Mouse (Mus musculus) regulatory T cell (primary cell): Measurements from ENCODE around the gene Slc22a3.

Experiments
- in situ Hi-C: fragments of 300-600 bp; cut with MboI, MseI; formaldehyde crosslinking; loops from one replicate; pipeline ENCODE4 v1.15.1; 2025; ENCODE audit warnings: high pct_unique_total_duplicates

Slc22a3 gene

DNA sequence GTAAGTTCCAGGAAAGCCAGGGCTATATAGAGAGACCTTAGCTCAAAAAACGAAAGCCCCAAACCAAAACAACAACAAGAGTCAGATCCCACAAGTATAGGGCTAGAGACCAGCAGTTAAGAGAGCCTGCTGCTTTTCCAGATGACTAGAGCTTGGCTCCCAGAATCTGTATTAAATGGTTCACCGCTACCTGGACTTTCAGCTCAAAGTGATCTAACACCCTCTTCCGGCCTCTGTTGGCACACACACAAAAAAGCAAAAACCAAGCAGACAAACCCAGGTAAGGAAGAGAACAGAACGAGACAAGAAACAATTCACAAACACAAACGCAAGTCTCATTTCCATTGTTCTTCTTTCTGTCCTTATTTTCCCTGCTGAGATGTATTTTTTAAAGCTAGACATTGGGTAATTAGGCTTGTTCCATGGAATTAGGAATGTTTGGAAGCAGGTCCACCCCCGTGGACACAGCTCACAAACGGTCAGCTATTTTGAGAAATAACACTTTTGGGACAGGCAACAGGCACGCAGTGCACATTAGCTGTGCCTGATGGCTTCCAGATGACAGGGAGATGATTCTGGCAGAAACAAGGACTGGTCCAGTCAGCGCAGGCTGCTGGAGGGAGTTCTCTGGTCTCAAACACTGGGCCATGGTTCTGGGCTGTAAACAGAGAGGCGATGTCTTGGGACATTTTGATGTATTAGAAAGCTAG, 95.2 kb downstream of the Slc22a3 start:
- in situ Hi-C loops, result loop anchor here (5.0 kb wide), 1 partner anchor 125 kb away; no protein-coding TSS in a partner anchor

DNA sequence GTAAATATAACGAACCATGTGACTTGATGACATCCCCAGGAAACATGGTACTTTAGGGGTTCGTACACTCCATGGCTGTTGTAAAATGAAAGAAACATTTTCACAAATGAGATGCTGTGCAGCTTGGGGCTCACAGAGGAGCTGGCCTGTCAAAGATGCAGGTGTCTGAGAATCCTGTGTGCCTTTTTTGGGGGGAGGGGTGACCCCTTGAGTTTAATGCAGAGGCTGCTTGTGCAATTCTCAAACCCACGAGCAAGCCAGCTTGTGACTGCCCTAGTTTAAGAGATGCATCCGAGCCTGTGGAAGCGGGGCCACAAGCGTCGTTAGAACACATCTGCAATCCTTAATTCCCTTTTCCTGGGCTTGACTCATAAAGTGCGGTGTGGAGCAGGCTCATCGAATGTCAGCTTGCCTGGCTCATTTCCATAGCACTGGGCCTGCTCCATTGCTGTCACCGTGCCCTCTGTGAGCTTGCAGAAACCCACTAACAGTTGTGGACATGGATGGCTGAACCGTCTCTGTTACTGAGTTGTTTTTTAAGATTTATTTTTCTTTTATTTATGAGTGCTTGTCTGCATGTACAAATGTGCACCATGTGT, 98.1 kb downstream of the Slc22a3 start:
- in situ Hi-C loops, result loop anchor here (10.0 kb wide), 1 partner anchor 225 kb away; no protein-coding TSS in a partner anchor

DNA sequence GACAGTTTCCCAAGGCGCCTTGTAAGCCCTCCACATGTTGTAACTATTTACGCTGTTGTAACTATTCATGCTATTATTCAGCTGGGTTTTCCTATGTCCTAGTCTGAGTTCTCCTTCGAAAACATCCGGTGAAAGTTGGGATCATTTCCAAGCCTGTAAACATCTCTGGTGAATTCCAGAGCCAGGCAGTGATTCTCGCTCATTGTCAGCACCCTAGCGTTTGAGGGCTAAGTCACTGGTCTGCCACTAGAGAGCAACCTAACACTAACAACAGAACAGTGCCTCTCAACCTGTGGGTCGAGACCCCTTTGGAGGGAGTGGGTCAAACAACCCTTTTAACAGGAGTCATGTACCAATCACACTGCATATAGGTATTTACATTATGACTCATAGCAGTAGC, 104.1 kb downstream of the Slc22a3 start:
- in situ Hi-C loops, result loop anchor here (10.0 kb wide), 1 partner anchor 231 kb away; no protein-coding TSS in a partner anchor

DNA sequence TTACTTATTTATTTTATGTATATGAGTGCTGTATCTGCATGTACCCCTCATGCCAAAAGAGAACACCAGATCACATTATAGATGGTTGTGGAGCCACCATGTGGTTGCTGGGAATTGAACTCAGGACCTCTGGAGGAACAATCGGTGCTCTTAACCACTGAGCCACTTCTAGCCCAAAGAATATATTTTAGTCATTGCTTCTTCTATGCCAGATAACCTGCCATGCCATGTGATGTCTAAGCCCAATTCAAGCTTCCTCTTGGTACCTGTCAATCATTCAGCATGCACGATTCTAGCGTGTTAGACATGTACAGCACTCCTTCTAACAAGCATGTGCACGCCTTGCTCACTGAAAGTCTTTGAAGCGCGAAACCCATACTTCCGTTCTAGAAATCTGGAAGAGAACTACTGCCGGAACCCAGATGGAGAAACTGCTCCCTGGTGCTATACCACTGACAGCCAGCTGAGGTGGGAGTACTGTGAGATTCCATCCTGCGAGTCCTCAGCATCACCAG, 111.3 kb downstream of the Slc22a3 start:
- in situ Hi-C loops, result no loop called here

DNA sequence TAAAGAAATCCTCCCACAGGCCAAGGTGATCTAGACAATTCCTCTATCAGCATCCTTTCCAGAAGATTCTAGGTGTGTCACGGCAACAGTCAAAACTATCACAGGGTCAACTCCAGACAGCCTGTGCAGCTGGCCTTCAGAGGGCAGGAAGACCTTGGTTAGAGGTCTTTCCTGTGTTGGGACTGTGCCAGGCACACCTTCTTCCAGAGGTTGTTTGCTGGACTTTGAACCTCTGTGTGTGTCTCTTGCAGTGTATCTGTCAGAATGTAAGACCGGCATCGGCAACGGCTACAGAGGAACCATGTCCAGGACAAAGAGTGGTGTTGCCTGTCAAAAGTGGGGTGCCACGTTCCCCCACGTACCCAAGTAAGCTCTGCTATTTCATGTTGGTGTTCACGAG, 119.3 kb downstream of the Slc22a3 start:
- in situ Hi-C loops, result no loop called here

DNA sequence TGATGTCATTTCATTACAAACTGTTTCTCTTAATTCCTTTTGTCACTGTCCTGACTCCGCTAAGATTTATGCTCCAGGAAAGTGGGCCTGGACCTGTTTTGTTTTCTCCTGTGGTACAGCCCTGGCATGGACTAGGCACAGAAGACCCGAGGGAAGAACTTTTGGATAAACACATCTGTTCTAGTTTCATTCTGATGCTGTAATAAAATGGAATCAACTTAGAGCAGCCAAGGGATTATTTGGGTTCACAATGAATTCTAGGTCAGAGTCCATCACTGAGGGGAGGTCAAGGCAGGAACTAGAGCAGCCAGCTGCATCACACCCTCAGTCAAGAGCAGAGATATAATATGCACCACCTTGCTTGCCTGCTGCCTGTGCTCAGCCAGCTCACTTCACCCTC, 119.7 kb downstream of the Slc22a3 start:
- in situ Hi-C loops, result no loop called here

DNA sequence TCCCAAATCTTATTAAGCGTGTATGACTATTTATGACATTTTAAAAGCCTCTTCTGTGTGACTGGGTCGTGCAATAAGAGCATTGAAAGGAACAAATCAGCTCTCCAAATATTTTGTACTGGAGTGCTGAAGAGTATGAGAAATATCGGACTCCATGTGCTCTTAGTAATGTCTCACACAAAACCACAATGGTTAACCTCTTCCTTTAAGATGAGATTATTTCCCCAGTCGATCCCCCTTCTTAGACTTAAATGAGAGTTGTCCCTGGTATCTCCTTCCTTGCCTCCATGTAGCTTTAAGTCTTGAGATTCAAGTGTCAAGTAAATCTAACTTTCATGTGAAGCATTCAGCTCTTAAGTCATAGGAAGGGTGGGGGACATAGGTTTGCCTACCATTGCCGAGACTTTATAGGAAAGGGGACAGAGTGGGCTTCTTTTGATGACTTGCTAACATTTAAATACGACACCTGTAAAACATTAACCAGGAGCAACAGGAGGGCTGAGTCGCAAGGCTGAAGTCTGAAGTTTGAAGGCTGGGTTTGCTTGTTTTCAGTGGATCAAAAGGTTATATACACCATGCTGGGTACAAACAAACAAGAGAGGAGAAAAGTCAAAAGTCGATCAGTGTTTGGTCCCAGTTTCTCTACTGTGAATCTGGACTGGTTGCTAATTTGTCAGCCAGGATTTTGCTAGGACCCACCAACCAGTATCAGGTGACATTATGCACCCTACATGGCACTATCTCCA, 122.3 kb downstream of the Slc22a3 start:
- in situ Hi-C loops, result no loop called here

DNA sequence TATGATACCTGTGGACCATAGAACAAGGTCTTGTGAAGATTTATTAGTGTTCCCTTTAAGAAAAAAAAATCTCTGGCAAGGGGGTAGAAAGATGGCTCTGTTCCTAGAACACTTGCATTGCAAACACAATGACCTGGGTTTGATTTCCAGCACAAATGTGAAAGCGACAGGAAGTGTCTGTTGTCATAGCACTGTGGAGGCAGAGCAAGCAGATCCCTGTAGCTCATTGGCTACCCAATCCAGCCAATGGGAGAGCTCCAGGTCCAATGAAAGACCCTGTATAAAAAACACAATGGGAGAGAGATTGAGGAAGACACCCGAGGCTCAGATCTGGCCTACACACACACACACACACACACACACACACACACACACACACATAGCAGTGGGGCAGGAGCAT, 125.0 kb downstream of the Slc22a3 start:
- in situ Hi-C loops, result no loop called here

DNA sequence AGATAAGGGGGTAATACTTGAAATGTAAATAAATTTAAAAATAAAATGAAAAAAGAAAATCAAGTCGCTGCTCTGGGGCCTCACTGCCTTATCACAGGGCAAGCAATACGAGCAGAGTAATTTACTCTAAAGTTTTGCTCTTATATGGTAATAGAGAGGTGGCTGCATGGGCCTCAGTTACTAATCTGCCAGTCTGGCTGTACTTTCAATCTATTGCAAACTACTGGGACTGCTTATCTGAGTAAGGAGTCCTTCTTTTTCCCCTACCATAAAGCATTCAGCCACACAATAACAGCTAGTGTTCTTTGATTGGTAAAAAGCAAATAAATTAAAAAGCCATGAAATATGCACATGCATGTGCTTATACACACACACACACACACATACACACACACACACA, 125.9 kb downstream of the Slc22a3 start:
- in situ Hi-C loops, result no loop called here

DNA sequence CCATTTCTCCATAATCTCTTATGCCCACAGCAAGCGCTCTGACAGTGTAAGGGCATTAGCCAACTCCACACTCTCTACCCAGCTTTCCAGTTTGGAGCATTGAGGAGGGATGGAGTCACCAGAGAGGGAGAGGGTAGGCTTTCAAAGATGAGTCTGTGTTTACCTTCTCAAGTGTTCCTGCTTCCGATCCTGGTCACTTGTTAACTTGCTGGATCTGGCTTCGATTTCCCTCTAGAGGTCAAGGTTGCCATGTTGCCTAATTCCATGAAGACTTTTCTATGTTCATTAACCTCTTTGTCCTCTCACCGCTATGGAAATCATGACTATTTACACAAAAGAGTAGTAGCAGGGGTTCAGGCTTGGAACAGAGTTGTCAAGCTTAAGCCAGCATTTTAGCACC, 127.2 kb downstream of the Slc22a3 start:
- in situ Hi-C loops, result no loop called here

DNA sequence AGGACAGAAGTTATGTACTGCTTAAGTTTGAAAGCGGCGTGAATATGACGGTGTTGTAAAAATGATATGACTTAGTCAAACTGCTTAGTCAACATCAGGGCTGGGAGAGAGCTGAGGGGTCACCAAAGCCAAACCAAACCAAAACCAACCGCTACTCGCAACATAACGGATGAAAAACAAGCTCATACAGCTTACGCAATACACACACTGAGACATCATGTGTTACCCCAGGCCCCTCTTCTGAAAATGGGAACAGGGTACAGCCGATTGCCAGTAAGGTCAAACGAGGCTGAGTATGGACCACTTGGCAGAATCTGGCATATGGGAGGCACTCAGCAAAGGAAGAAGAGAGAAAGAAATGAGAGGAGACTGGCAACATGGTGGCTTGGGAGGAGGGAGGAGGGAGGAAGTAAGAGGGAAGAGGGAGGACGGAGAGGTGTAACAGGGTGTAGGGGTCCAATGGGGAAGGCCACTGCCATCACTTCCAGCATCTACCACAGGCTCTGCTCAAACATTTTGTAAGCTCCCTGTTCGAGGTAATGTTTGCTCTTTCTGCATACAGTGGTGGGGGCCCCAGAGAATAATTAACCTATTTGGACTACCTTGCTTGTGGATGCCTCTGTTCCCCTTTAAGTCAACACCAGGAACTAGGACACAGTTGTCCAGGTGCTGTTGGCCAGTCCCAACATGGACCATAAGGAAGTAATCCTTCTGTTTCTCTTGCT, 129.4 kb downstream of the Slc22a3 start, which contains the start of gene Plg:
Plg (plus strand) TSS at position 628 of the 725 bp plus-strand sequence.
- in situ Hi-C loops, result no loop called here

DNA sequence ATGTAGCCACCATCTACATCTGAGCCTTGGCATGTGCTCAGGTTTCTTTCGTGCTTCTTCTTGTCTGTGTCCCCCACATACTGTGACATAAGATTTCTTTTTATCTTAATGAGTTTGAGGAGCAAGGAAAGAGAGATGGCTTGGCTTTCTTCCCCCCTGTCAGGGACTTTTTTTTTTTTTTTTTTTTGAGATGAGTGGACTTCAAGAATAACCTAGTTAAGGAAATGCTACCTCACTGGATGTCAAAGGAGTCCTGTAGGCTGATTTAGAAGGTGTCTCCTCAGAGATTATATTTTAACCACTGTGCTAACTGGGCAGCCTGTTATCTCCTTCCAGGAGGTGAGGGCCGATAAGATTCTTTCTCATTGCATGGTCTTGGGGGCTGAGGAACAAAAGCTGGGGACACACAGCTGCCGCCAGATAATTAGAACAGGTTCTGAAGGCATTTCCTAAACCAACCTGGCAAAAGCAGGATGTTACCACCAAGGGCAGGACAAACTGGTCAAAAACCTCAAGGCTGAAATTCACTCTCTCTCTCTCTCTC, 133.8 kb downstream of the Slc22a3 start:
- in situ Hi-C loops, result no loop called here

DNA sequence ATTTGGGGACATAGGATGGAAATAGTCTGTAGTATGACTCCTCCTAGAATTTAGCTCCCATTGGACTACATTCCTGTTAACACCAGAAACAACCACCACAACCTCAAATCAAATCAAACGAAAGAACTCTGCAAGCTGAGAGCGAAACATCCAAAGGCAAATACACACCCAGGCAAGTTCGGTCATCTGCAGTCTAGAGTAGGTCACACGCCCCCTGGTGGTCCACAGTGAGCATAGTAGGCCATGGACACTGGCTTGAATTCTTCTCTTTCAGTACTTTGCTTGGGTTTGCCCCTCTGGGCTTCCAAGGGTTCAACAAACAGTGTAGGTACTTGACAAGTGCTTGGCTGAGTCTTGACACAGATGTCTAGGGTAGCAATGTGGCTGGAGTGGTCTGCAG, 135.5 kb downstream of the Slc22a3 start:
- in situ Hi-C loops, result no loop called here

DNA sequence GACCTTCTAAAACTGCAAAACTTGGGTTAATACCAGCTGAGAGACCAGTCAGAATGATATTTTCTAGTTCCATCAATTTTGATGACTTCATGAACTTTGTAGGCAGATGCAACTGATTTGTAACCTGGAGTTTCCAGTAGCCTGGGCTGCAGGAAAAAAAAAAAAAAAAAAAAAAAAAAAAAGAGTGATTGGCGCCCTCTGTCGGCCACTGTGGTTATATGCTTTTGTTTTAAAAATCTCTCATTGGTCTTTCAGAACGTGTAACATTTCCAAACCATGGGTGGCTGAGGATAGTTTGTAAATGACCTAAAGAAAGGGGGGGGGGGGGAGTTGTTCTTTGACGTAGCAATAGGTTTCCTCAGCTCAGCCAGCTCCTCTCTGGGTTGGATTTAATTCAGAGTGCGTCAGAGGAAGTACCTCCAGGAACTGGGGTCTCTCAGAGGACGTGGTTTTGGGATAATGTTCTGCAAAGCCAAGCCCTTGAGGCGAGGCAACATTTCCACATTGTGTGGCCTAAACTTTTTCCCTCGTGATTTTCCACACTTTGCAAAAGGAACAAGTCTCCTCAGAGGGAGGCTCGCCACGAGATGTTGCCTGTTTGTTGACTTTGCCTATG, 136.1 kb downstream of the Slc22a3 start:
- in situ Hi-C loops, result no loop called here

DNA sequence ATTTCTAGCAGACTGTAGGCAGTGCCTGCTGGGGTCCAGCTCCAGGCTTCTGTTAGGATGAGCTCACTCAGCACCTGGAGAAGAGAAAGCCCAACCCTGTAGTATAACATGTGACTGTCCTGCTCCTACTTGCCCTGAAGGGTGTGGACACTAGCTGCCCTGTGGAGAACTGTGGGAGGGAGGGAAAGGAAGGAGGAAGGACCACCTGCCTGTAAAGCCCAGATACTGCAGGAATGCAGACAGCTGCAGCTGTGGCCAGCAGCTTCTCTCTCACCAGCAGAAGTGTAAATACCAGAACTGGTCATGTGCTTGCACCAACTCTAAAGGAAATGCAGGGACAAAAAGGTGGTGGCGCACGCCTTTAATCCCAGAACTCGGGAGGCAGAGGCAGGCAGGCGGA, 137.2 kb downstream of the Slc22a3 start:
- in situ Hi-C loops, result no loop called here

DNA sequence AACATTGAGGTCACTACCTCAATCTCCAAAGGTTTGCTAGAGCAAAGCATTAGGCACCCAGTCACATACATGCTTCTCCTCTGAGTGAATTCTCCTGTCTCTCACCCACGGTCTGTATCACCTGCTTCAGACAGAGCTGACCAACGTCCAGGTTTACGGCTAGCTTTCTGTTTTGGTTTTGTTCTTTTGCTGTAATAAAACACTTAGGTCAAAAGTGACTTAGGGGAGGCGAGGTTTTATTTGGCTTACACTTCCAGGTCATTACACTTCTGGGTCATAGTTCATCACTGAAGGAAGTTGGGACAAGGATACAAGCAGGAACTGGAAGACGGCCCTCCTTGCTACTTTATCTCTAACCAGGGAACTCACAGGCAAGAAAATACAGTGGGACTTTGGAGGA, 138.1 kb downstream of the Slc22a3 start:
- in situ Hi-C loops, result no loop called here
